Mouse (Mus musculus) brain, embryonic 14.5 days (tissue): ENCODE results near the gene Fmnl2.

Experiments used
- CTCF ChIP-seq: fragments of 200-500 bp; IDR thresholded peaks from 2 replicates; pipeline ENCODE4 v1.5.1; 2012; ENCODE audit warnings: inconsistent platforms, mild to moderate bottlenecking, moderate library complexity, borderline replicate concordance; ENCODE audit not compliant: insufficient read depth, insufficient read length; ENCODE audit errors: extremely low read depth
- POLR2A ChIP-seq: fragments of 200-500 bp; IDR thresholded peaks from 2 replicates; pipeline ENCODE4 v1.6.1; 2012; ENCODE audit warnings: mild to moderate bottlenecking, inconsistent platforms, borderline replicate concordance; ENCODE audit not compliant: poor library complexity, insufficient read depth, insufficient read length, severe bottlenecking; ENCODE audit errors: extremely low read depth

GRCm38 (mm10) chr2:53057291-53057690 is 199.6 kb downstream of the Fmnl2 start:
- TF ChIP-seq CTCF (no peak), POLR2A (no peak)
